Mouse (Mus musculus) spleen, adult 2 months (tissue): ENCODE data around the gene B4galnt3. TPM values are rescaled to one million over a fixed set of nuclear protein-coding genes. Genes with fewer than 3 reads are reported as not detected.

ENCODE experiments used
- DNase-seq, 2 experiments: peaks; one replicate each; pipeline versions ENCODE4 v3.0.0 to v3.0.0-alpha.2; 2012 to 2021; ENCODE audit warnings: low spot score in 2 of 2, low read depth in 1 of 2
- H3K27ac ChIP-seq: fragments of 200-500 bp; 2 replicates; pipeline ENCODE4 v1.5.1; 2012; ENCODE audit warnings: low read length, inconsistent platforms; ENCODE audit not compliant: insufficient read depth
- H3K27me3 ChIP-seq: fragments of 200-500 bp; 2 replicates; pipeline ENCODE4 v1.6.1; 2012; ENCODE audit warnings: mild to moderate bottlenecking, moderate library complexity, low read length, inconsistent platforms; ENCODE audit not compliant: control insufficient read depth, insufficient read depth
- H3K36me3 ChIP-seq: fragments of 200-500 bp; 2 replicates; pipeline ENCODE4 v1.6.1; 2012; ENCODE audit warnings: mild to moderate bottlenecking, low read length, inconsistent platforms; ENCODE audit not compliant: control insufficient read depth, insufficient read depth
- H3K4me1 ChIP-seq: fragments of 200-500 bp; 2 replicates; pipeline ENCODE4 v1.6.1; 2011; ENCODE audit warnings: inconsistent platforms; ENCODE audit not compliant: control insufficient read depth, insufficient read depth, insufficient read length
- H3K4me3 ChIP-seq: fragments of 200-500 bp; 2 replicates; pipeline ENCODE4 v1.5.1; 2011; ENCODE audit warnings: mild to moderate bottlenecking, inconsistent platforms; ENCODE audit not compliant: insufficient read depth, insufficient read length; ENCODE audit errors: extremely low read depth
- CTCF ChIP-seq: fragments of 200-500 bp; IDR thresholded peaks from 2 replicates; pipeline ENCODE4 v1.5.1; 2011; ENCODE audit warnings: mild to moderate bottlenecking, inconsistent platforms; ENCODE audit not compliant: insufficient read depth, insufficient read length, insufficient replicate concordance; ENCODE audit errors: extremely low read depth
- POLR2A ChIP-seq: fragments of 200-500 bp; IDR thresholded peaks from 2 replicates; pipeline ENCODE4 v1.6.1; 2011; ENCODE audit warnings: low read depth, low read length, inconsistent platforms
- WGBS: fragments of 180-500 bp; shearing (Covaris S2); methylation state at CpG from one replicate; pipeline ENCODE4 v1.1.7; 2018; 5-methylcytosine and 5-hydroxymethylcytosine counted together
- polyA plus RNA-seq: library from polyadenylated mRNA; depleted of rRNA; stranded (reverse); fragments of >200 nt; gene quantifications from 2 replicates; pipeline ENCODE4 v1.2.3, GENCODE M21; 2012

Gene B4galnt3
- polyA plus RNA-seq, 1 experiment = 0.09 TPM

DNA sequence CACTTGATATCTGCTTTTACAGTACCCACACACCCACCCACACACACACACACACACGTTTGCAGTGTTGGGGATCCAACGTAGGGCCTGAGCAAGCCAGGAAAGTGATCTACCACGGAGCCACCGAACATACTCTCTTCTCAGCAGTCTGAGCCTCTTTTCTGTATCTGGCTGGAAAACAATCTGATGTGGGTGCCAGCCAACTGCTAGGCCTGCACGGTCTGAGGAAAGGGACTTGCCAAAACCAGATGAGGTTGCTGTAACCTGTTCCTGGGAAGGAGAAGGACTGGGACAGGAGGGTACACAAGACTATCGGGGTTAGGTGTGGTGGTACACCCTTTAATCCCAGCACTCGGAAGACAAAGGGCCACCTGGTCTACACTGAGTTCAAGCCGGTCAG, 51.1 kb downstream of the B4galnt3 start:
- H3K27me3 ChIP-seq = no peaks in the 10 kb centered on the region
- H3K4me1 ChIP-seq = no peaks in the 10 kb centered on the region
- WGBS = 75% methylated on average over 8 of the region's 8 CpGs
- TF ChIP-seq CTCF = no peak
- no peak for DNase-seq
- no peak overlapping the region for H3K4me3 ChIP-seq
- no peak overlapping the region for H3K27ac ChIP-seq
- no peaks in the 10 kb centered on the region for H3K36me3 ChIP-seq

DNA sequence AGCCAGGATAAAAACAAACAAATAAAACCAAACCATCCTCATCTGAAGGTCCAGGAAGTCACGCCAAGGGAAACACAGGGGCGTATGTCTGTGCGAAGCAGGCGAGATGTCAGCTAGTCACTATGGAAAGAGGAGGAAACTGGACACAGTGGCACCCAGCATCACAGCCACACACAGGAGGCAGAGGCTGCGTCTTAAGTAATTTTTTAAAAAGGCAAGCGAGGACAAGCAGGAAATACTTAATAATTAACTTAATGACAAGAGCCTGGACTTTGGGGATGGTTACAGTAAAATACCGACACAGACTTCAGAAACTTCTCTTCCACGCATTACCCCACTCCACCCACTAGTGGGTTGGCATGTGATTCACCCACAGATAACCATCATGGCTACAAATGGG, 51.8 kb downstream of the B4galnt3 start:
- H3K27me3 ChIP-seq = no peaks in the 10 kb centered on the region
- H3K36me3 ChIP-seq = no peaks in the 10 kb centered on the region
- no peak overlapping the region for H3K27ac ChIP-seq
- TF ChIP-seq POLR2A = no peak
- no peak for TF ChIP-seq CTCF
- 82% methylated on average over 8 of the region's 8 CpGs for WGBS
- no peaks in the 10 kb centered on the region for H3K4me1 ChIP-seq
- H3K4me3 ChIP-seq = no peak overlapping the region
- no peak for DNase-seq

DNA sequence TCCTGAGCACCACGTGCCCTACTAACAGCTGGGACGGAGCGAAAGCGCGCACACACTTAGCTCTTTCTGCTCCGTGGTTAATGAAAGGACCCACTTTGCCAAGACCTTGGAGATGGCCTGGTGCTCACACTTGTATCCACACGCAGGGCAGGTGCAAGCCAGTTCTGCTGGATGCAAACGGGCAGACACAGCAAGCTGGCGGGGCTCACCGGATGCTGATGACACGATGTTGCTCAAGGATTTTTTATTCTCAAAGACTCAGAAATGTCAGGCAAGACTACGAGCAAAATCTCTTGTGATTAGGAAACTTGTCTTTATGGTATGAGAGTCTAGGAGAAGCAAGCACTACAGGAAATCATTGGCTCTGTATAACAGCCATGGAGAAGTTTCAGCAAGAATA, 52.9 kb downstream of the B4galnt3 start:
- Histone ChIP-seq H3K27me3 (no peaks in the 10 kb centered on the region), H3K4me1 (no peaks in the 10 kb centered on the region), H3K36me3 (no peaks in the 10 kb centered on the region), H3K27ac (no peak overlapping the region), H3K4me3 (no peak overlapping the region)
- WGBS = 92% methylated on average over 12 of the region's 12 CpGs
- no peak for DNase-seq
- TF ChIP-seq POLR2A (no peak), CTCF (no peak)

DNA sequence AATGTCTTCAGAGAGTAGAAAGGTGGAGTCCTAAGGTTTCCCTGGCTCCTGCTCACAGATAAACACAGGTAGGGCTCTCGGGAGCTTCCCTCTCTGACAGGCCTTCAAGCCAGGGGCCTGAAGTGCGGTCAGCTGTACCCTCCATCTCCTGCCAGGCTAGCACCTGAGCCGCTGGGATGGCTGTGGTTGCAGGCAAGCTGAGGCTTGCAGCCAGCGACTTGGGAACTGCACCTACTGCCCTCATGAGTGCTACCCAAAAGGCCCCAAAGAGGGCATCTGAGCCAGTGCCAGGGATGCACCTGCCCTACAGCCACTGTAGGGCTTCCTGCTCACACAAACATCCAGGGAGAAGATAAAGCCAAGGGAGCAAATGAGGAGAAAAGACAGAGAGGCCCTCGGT, 53.9 kb downstream of the B4galnt3 start:
- H3K4me1 ChIP-seq = no peaks in the 10 kb centered on the region
- TF ChIP-seq CTCF (no peak), POLR2A (no peak)
- H3K27me3 ChIP-seq = no peaks in the 10 kb centered on the region
- H3K4me3 ChIP-seq = no peak overlapping the region
- no peak for DNase-seq
- H3K27ac ChIP-seq = no peak overlapping the region
- WGBS = 89% methylated on average over 5 of the region's 5 CpGs
- no peaks in the 10 kb centered on the region for H3K36me3 ChIP-seq

DNA sequence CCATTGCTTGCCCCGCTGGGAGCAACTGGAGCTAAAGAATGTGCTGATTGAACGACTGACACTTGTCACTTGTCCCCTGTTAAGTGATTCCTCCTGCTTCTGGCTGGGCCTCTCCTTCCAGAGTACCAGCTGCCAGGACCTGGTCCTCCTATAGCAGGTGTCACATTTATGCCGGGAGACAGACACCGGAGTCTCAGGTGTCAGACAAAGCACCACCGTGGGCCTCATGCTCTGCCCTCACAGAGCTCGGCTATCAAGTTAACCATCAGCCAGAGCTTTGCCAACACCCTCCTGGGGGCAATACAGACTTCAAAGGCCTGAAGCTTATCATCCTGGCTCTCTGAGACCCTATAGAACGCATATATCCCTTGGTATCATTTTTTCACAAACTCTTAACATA, 58.5 kb downstream of the B4galnt3 start:
- no peak for DNase-seq
- Histone ChIP-seq H3K4me1 (no peaks in the 10 kb centered on the region), H3K27me3 (no peaks in the 10 kb centered on the region), H3K27ac (no peak overlapping the region), H3K4me3 (no peak overlapping the region), H3K36me3 (no peaks in the 10 kb centered on the region)
- TF ChIP-seq CTCF (no peak), POLR2A (no peak)
- 78% methylated on average over 7 of the region's 7 CpGs for WGBS

DNA sequence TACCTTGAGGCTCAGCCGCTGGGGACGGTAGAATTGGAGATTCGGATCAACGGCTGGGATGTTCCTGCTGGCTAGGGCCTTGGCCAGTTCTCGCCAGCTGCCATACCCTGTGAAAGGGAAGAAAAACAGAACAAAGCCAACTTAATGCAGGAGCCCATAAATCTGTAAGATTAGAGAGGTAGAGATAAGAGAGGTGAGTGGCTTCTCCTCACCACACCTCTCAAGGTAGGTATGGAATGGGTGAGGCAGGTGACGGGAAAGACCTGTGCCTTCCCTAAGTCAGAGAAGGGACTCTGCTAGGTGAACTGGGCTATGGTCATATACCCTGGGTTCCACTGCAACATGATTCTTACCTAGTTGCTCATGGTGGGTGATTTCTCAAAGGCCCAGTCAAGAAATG, 61.5 kb downstream of the B4galnt3 start:
- TF ChIP-seq CTCF (no peak), POLR2A (no peak)
- no peaks in the 10 kb centered on the region for H3K27me3 ChIP-seq
- no peak overlapping the region for H3K27ac ChIP-seq
- no peaks in the 10 kb centered on the region for H3K4me1 ChIP-seq
- H3K36me3 ChIP-seq = no peaks in the 10 kb centered on the region
- DNase-seq = no peak
- 93% methylated on average over 6 of the region's 6 CpGs for whole genome bisulfite sequencing
- no peak overlapping the region for H3K4me3 ChIP-seq

DNA sequence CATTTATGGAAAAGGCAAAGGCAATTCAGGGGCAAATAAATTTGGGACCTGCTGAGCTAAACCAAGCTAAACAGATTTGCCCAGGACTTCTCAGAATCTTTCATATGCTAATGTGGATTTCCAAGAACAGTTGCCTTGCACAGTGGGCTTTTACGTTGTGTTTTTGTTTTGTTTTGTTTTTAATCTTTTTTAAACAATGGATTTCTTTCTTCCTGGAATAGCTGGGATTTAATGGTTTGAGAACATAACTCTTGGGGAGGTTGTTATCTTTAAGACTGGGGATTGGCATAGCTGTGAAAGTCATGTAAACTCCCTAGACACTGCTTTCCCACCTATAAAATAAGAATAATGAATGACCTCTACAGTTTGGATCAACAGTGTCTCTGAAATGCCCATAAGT, 63.9 kb downstream of the B4galnt3 start:
- TF ChIP-seq CTCF (no peak), POLR2A (no peak)
- no peak overlapping the region for H3K27ac ChIP-seq
- WGBS = 48% methylated on average over 1 of the region's 1 CpGs
- H3K36me3 ChIP-seq = no peaks in the 10 kb centered on the region
- no peaks in the 10 kb centered on the region for H3K4me1 ChIP-seq
- H3K27me3 ChIP-seq = no peaks in the 10 kb centered on the region
- DNase-seq = no peak
- H3K4me3 ChIP-seq = no peak overlapping the region
